Mouse (Mus musculus): ENCODE results near the gene Impg1. TPM values are rescaled to one million over a fixed set of nuclear protein-coding genes. Genes with fewer than 3 reads are reported as not detected.
A peak's percentile ranks its signal among the peaks of the same experiment; 100 is the strongest.
"Not testable (repeated sequence)": the region's sequence is repeated elsewhere in the genome, so short reads cannot be mapped to it uniquely, and the experiment has no call there.

The Impg1 gene
- polyA plus RNA-seq, 1 experiment from 2014 or later, result not detected

DNA sequence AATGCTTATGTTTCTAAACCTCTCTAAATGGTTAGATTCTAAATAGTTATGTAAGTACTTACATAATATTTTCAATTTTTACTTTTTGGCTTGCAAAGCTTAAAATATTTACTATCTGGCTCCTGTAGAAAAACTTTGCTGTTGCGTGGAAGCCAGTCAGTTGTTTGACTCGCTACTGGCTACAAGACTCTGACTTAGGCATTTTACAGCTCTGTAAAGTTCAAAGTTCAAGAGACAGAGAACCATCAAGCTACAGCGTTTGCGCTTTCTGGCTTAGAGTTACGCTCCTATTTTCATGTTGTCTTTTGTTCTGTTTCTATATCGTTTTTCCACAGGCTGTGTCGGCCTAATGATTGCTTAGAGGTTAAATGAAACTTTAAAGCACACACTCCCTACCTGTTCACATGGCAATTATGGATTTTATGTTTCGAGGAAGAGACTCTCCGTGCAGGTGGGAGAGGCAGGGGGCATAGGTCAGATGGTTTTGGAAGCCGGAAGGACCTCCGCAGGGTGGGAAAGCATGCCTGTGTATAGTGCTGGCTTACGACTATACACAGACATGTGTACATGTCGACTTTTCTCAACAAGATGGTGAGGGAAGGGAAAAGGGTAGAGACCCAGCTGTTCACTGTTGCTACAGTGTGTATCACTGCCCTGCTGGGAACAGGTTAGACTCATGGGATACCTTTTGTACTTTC lies 129.5 kb downstream of the Impg1 start:
- Histone ChIP-seq H3K4me1 (replicated peaks; ENCODE audit: control insufficient read depth, insufficient read depth, low read length) (no peaks in the 10 kb centered on the region), H3K27ac (ENCODE audit: low read depth, low read length) (no peak overlapping the region), H3K4me3 (ENCODE audit: low read depth, low read length) (no peak overlapping the region), H3K27me3 (replicated peaks; ENCODE audit: control insufficient read depth, insufficient read depth, low read length) (no peaks in the 10 kb centered on the region), H3K9me3 (ENCODE audit: control insufficient read depth, low read length) (no peaks in the 10 kb centered on the region), H3K9ac (ENCODE audit: low read depth, low read length) (no peak overlapping the region), H3K4me2 (no peak overlapping the region), H3K36me3 (ENCODE audit: control insufficient read depth, insufficient read depth, low read length) (no peaks in the 10 kb centered on the region)
- no peak for ATAC-seq (replicated peaks; ENCODE audit: low FRiP score)
- DNase-seq (ENCODE audit: low spot score), result no peak
- WGBS, result 77% methylated on average over 13 of the region's 13 CpGs

- WGBS, result 80% methylated on average over 14 of the region's 14 CpGs
- Histone ChIP-seq H3K4me3 (ENCODE audit: low read depth, low read length) (no peak overlapping the region), H3K9me3 (ENCODE audit: control insufficient read depth, low read length) (no peaks in the 10 kb centered on the region), H3K36me3 (ENCODE audit: control insufficient read depth, insufficient read depth, low read length) (no peaks in the 10 kb centered on the region), H3K4me2 (no peak overlapping the region), H3K4me1 (replicated peaks; ENCODE audit: control insufficient read depth, insufficient read depth, low read length) (no peaks in the 10 kb centered on the region), H3K9ac (ENCODE audit: low read depth, low read length) (no peak overlapping the region), H3K27me3 (replicated peaks; ENCODE audit: control insufficient read depth, insufficient read depth, low read length) (no peaks in the 10 kb centered on the region), H3K27ac (ENCODE audit: low read depth, low read length) (no peak overlapping the region)
- ATAC-seq (replicated peaks; ENCODE audit: low FRiP score), result no peak
- DNase-seq (ENCODE audit: low spot score), result no peak
These were observed 131.2 kb downstream of the Impg1 start for GRCm38 (mm10) chr9:80333998-80334605.

GRCm38 (mm10) chr9:80333466-80333865 lies 131.8 kb downstream of the Impg1 start:
- Histone ChIP-seq H3K27me3 (replicated peaks; ENCODE audit: control insufficient read depth, insufficient read depth, low read length) (no peaks in the 10 kb centered on the region), H3K36me3 (ENCODE audit: control insufficient read depth, insufficient read depth, low read length) (no peaks in the 10 kb centered on the region), H3K9ac (ENCODE audit: low read depth, low read length) (no peak overlapping the region), H3K4me3 (ENCODE audit: low read depth, low read length) (no peak overlapping the region), H3K27ac (ENCODE audit: low read depth, low read length) (no peak overlapping the region), H3K9me3 (ENCODE audit: control insufficient read depth, low read length) (no peaks in the 10 kb centered on the region), H3K4me2 (no peak overlapping the region), H3K4me1 (replicated peaks; ENCODE audit: control insufficient read depth, insufficient read depth, low read length) (no peaks in the 10 kb centered on the region)
- DNase-seq (ENCODE audit: low spot score), result no peak
- ATAC-seq (replicated peaks; ENCODE audit: low FRiP score), result no peak
- WGBS, result 69% methylated on average over 8 of the region's 8 CpGs

DNA sequence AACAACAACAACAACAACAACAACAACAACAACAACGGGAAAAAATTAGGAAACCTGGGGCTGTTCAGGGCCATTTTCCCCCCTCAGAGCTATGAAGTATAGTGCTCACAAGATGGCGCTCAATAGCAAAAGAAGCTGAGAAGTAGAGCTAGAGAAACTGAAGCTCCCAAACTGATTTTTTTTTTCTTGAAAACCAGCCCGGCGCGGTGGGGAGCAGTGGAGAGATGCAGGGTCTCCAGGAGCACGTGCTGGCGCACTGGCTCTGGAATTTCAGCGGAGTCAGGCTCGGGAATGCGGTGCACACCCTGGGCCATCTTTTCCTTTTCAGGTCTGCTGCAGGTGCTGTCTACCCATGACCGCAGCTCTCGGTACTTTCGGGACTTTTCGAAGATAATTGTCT lies 133.1 kb downstream of the Impg1 start:
- Histone ChIP-seq H3K4me1 (replicated peaks; ENCODE audit: control insufficient read depth, insufficient read depth, low read length) (no peaks in the 10 kb centered on the region), H3K27ac (ENCODE audit: low read depth, low read length) (no peak overlapping the region), H3K4me2 (peak overlapping the region; percentile 57), H3K9ac (ENCODE audit: low read depth, low read length) (no peak overlapping the region), H3K36me3 (ENCODE audit: control insufficient read depth, insufficient read depth, low read length) (no peaks in the 10 kb centered on the region), H3K27me3 (replicated peaks; ENCODE audit: control insufficient read depth, insufficient read depth, low read length) (no peaks in the 10 kb centered on the region), H3K9me3 (ENCODE audit: control insufficient read depth, low read length) (no peaks in the 10 kb centered on the region), H3K4me3 (ENCODE audit: low read depth, low read length) (no peak overlapping the region)
- WGBS, result 25% methylated on average over 14 of the region's 14 CpGs
- ATAC-seq (replicated peaks; ENCODE audit: low FRiP score) (peak; percentile 51), DNase-seq (ENCODE audit: low spot score) (peak; percentile 38)

DNA sequence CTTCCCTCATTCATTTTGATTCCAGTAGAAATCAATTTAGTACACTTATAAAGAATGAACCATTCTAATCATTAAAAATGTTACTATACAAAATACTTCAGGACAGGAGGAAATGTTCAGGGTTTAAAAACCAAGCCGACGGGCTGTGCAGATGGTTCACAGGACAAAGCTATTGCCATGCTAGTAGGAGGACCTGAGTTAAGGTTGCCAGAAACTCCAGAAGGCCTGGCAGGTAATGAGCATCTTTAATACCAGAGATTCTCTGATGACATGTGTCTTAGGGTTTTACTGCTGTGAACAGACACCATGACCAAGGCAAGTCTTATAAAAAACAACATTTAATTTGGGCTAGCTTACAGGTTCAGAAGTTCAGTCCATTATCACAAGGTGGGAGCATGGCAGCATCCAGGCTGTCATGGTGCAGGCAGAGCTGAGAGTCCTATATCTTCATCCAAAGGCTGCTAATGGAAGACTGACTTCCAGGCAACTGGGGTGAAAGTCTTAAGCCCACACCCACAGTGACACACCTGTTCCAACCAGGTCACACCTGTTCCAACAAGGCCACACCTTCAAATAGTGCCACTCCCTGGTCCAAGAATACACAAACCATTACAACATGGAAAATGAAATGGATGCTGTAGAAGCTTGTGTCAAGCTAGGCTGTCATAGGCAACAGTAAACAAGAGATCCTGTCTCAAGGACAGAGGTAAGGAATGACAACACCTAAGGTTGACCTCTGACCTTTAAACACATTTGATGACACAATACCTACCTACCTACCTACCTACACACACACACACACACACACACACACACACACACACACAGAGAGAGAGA lies 144.0 kb downstream of the Impg1 start:
- not testable (repeated sequence) for ATAC-seq (replicated peaks; ENCODE audit: low FRiP score); DNase-seq (ENCODE audit: low spot score)

GRCm38 (mm10) chr9:80318027-80318426 lies 147.3 kb downstream of the Impg1 start:
- 48% methylated on average over 6 of the region's 6 CpGs for WGBS
- Histone ChIP-seq H3K27ac (ENCODE audit: low read depth, low read length) (no peak overlapping the region), H3K36me3 (ENCODE audit: control insufficient read depth, insufficient read depth, low read length) (no peaks in the 10 kb centered on the region), H3K4me3 (ENCODE audit: low read depth, low read length) (no peak overlapping the region), H3K9ac (ENCODE audit: low read depth, low read length) (no peak overlapping the region), H3K4me2 (no peak overlapping the region), H3K4me1 (replicated peaks; ENCODE audit: control insufficient read depth, insufficient read depth, low read length) (no peaks in the 10 kb centered on the region), H3K9me3 (ENCODE audit: control insufficient read depth, low read length) (no peaks in the 10 kb centered on the region), H3K27me3 (replicated peaks; ENCODE audit: control insufficient read depth, insufficient read depth, low read length) (no peaks in the 10 kb centered on the region)
- ATAC-seq (replicated peaks; ENCODE audit: low FRiP score) (peak; percentile 31), DNase-seq (ENCODE audit: low spot score) (no peak)

More for the DNA sequence above, 144.0 kb downstream of the Impg1 start:
- not testable (repeated sequence) for H3K27me3 ChIP-seq (replicated peaks; ENCODE audit: control insufficient read depth, insufficient read depth, low read length); H3K4me2 ChIP-seq; H3K4me3 ChIP-seq (ENCODE audit: low read depth, low read length); H3K27ac ChIP-seq (ENCODE audit: low read depth, low read length); H3K36me3 ChIP-seq (ENCODE audit: control insufficient read depth, insufficient read depth, low read length); H3K9me3 ChIP-seq (ENCODE audit: control insufficient read depth, low read length); H3K4me1 ChIP-seq (replicated peaks; ENCODE audit: control insufficient read depth, insufficient read depth, low read length); H3K9ac ChIP-seq (ENCODE audit: low read depth, low read length)
- WGBS, result 96% methylated on average over 2 of the region's 2 CpGs

- no peak for ATAC-seq (replicated peaks; ENCODE audit: low FRiP score)
These were observed 149.4 kb downstream of the Impg1 start for GRCm38 (mm10) chr9:80315922-80316321.

DNA sequence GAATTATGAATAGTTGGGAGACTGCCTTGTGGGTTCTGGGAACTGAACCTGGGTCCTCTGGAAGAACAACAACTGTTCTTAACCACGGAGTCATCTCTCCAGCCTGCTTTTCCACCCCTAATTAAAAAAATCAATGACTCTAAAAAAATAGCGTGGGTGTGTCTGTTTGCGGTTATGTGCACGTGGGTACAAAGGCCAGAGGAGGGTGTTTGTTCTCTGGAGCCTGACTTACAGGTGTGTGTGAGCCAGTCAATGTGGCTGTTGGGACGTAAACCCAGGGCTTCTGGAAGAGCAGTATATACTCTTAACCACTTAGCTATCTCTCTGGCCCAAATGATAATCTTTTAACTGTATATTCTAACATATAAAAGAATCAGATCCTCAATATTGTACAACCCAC lies 151.7 kb downstream of the Impg1 start:
- no peaks in the 10 kb centered on the region for H3K4me1 ChIP-seq (replicated peaks; ENCODE audit: control insufficient read depth, insufficient read depth, low read length)
- H3K36me3 ChIP-seq (ENCODE audit: control insufficient read depth, insufficient read depth, low read length), result no peaks in the 10 kb centered on the region
- no peak overlapping the region for H3K4me3 ChIP-seq (ENCODE audit: low read depth, low read length)
- H3K4me2 ChIP-seq, result no peak overlapping the region
- no peaks in the 10 kb centered on the region for H3K9me3 ChIP-seq (ENCODE audit: control insufficient read depth, low read length)
- H3K9ac ChIP-seq (ENCODE audit: low read depth, low read length), result no peak overlapping the region
- no peak overlapping the region for H3K27ac ChIP-seq (ENCODE audit: low read depth, low read length)
- no peaks in the 10 kb centered on the region for H3K27me3 ChIP-seq (replicated peaks; ENCODE audit: control insufficient read depth, insufficient read depth, low read length)
- DNase-seq (ENCODE audit: low spot score) (no peak), ATAC-seq (replicated peaks; ENCODE audit: low FRiP score) (peak; percentile 61; the same call in 1 of the 2 replicates)
- 74% methylated on average over 5 of the region's 5 CpGs for WGBS

More at GRCm38 (mm10) chr9:80315922-80316321, 149.4 kb downstream of the Impg1 start:
- H3K9ac ChIP-seq (ENCODE audit: low read depth, low read length), result no peak overlapping the region
- H3K9me3 ChIP-seq (ENCODE audit: control insufficient read depth, low read length), result no peaks in the 10 kb centered on the region
- no peaks in the 10 kb centered on the region for H3K36me3 ChIP-seq (ENCODE audit: control insufficient read depth, insufficient read depth, low read length)
- DNase-seq (ENCODE audit: low spot score), result no peak
- H3K4me2 ChIP-seq, result no peak overlapping the region
- H3K27me3 ChIP-seq (replicated peaks; ENCODE audit: control insufficient read depth, insufficient read depth, low read length), result no peaks in the 10 kb centered on the region
- no peak overlapping the region for H3K27ac ChIP-seq (ENCODE audit: low read depth, low read length)
- 87% methylated on average over 6 of the region's 6 CpGs for WGBS
- no peaks in the 10 kb centered on the region for H3K4me1 ChIP-seq (replicated peaks; ENCODE audit: control insufficient read depth, insufficient read depth, low read length)
- no peak overlapping the region for H3K4me3 ChIP-seq (ENCODE audit: low read depth, low read length)
